Mouse (Mus musculus) c-Kit-positive CD71-negative TER-119-negative erythroid progenitor cells, embryonic 14.5 days (primary cell): Measurements from ENCODE around the gene Igf2r.

ENCODE experiments used
- DNase-seq: peaks from one replicate; pipeline ENCODE4 v3.0.0-alpha.2; 2013; ENCODE audit warnings: low read depth

Igf2r gene

GRCm38 (mm10) chr17:12671029-12671605 is 98.3 kb downstream of the Igf2r start:
- DNase-seq: no peak

DNA sequence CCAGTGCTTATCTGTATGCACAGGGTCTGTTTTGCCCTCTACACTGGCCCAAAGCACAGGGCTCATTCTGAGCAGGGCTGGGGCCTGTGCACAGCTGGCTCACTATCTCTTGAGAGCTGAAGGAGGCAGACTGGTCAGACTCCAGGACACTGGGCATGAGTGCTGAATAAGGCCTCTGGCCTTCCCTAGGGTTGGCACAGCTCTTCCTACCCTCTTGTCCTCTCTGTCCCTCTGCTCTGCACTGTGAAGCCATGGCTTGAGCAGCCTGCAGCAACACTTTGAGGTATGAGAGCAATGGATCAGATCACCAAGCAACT is 100.1 kb downstream of the Igf2r start:
- no peak for DNase-seq

DNA sequence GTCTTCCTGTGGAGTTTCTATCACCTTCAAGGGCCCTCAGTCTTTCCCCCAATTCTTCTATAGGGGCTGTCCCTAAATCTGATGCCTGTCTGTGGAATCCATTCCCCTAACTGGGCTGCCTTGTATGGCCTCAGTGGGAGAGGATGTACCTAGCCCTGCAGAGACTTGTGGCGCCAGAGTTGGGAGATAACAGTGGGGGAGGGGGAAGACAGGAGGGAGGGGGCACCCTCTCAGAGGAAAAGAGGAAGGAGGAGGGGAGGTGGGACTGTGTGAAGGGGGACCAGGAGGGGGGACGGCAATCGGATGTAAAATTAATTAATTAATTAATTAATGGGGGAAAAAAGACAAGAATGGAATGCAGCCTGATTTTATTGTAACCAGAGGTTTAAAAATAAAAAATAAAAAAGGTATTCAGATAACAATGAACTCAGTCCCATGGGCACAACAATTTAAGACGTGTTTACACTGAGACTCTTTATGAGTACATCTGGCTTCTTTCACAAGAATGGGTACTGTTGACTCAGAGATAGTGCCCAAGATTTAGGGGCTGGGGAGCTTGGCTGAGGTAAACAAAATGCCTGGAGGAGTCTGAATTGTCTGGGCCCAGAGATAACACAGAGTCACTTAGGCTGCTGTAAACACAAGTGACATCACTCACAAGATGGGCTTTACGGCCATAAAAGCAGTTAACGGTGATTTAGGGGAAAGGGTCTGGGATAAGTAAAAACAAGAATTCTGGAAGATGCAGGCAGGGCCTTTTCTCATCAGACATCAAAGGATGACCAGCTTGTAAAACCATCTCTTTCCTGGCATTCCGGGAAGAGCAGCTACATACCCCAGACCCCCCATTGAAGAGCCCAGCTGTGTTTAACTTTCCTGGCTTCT is 100.7 kb downstream of the Igf2r start:
- peak; percentile 25 for DNase-seq

- no peak for DNase-seq
Observed at GRCm38 (mm10) chr17:12664156-12664555, 105.3 kb downstream of the Igf2r start.

DNA sequence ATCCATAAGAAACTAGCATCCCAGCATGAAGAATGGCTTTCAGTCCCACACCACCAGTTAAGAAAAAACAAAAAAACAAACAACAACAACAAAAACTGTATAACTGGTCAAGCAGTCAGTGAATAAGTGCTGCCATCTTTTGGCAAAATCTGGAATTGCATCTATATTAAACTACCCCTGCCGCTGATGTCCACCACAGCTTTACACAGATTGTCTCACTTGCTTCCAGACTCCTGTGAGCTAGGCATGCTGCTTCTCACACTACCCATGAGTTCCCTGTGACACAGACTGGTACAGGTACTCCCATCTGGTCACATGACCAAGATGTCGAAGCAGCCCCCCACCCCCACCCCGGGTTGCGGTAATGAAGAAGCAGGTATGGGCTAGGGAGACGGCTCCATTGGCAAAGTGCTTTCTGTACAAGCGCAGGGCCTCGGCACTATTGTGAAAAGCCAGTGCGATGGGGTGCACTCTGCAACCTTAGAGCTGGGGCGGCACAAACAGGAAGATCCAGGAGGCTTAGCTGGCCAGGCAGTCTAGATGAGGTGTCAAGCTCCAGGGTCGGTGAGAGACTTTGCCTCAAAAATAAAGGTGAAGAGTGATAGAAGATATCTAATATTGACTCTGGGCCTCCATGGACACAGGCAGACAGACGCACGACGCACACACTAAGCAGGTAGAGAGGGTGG is 108.7 kb downstream of the Igf2r start:
- DNase-seq: no peak

DNA sequence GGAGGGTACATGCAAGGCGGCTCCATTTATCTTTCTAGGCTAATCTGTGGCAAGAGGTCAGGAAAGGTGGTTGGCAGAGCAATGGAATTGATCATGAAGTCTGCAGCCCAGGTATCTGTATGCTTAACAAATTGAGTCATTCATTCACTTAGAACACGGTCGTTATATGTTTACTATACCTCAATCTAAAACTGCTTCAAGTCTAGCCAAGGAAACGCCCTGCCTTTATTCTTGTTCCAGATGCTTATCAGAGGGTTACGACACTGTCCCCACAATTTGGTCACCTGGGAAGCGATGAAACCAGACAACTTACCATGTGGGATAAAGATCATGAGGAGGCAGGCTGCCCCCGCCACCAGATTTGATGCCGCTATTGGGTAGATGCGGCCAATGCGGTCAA is 110.2 kb downstream of the Igf2r start:
- no peak for DNase-seq

DNA sequence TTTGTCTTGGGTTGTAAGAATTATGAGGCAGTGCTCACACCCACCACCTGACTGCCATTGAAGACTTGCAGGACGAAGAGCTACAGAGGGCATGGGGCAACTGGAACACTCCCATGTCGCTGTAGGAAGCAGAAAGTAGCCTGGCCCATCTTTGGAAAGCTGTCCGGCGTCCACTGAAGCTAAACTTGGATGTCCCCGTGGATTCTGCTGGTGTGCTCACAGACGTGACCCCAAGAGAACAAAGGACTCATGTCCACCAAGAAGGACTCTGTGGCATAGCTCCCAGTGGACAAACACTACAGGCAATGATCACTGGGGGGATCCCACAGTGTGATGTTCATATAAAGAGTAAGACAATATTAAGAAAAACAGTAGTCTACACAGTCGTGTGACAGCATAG is 110.7 kb downstream of the Igf2r start:
- no peak for DNase-seq

- no peak for DNase-seq
Observed at GRCm38 (mm10) chr17:12655826-12656225, 113.6 kb downstream of the Igf2r start.

- DNase-seq: no peak
Observed at GRCm38 (mm10) chr17:12654061-12654460, 115.4 kb downstream of the Igf2r start.

GRCm38 (mm10) chr17:12652604-12653003 is 116.9 kb downstream of the Igf2r start:
- no peak for DNase-seq

DNA sequence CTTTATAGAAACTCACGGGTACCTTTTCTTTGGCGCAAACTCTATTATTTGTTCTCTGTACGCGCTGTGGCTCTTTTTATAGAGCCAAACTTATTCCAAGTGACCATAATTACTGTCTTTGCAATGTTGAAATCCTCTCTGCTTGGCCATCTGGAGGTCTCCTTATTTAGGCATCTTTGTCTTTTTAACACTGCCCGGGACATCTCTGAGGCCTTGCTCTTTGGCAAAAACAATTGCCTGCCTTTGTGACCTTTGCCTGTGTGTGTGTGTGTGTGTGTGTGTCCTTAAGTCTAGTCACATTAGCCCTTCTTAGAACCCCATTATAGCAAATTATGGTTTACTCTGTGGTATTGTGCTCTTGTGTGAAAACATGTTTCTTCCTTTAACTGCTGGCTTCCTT is 124.0 kb downstream of the Igf2r start:
- DNase-seq: no peak

GRCm38 (mm10) chr17:12641087-12641486 is 128.4 kb downstream of the Igf2r start:
- DNase-seq: no peak

GRCm38 (mm10) chr17:12639585-12639984 is 129.9 kb downstream of the Igf2r start:
- DNase-seq: no peak

GRCm38 (mm10) chr17:12634814-12635213 is 134.7 kb downstream of the Igf2r start:
- DNase-seq: no peak
